Mouse (Mus musculus) intestine, embryonic 16.5 days (tissue): ENCODE data around the gene Olfr1440. TPM values are rescaled to one million over a fixed set of nuclear protein-coding genes. Genes with fewer than 3 reads are reported as not detected.

Experiments used
- ATAC-seq: fragments of 200-750 bp; cut with Nextera tagmentation; 2 replicates; pipeline ENCODE4 v1.8.0; 2017; ENCODE audit warnings: moderate TSS enrichment, moderate library complexity
- H3K27ac ChIP-seq: fragments of 300-500 bp; sonication (generic); 2 replicates; pipeline ENCODE4 v1.5.1; 2014; ENCODE audit warnings: mild to moderate bottlenecking, low read length
- H3K27me3 ChIP-seq: fragments of 300-500 bp; sonication (generic); replicated peaks from 2 replicates; pipeline ENCODE4 v1.6.1; 2014; ENCODE audit warnings: low read length, control low read depth, mixed read lengths; ENCODE audit not compliant: control insufficient read depth, insufficient read depth
- H3K36me3 ChIP-seq: fragments of 300-500 bp; sonication (generic); 2 replicates; pipeline ENCODE4 v1.6.1; 2014; ENCODE audit warnings: low read length, control low read depth; ENCODE audit not compliant: control insufficient read depth, insufficient read depth
- H3K4me1 ChIP-seq: fragments of 300-500 bp; sonication (generic); 2 replicates; pipeline ENCODE4 v1.6.1; 2014; ENCODE audit warnings: low read length, control low read depth, mixed read lengths; ENCODE audit not compliant: control insufficient read depth, insufficient read depth
- H3K4me2 ChIP-seq: fragments of 300-500 bp; sonication (generic); 2 replicates; pipeline ENCODE4 v1.6.1; 2014; ENCODE audit warnings: low read depth, low read length, control low read depth
- H3K4me3 ChIP-seq: fragments of 300-500 bp; sonication (generic); 2 replicates; pipeline ENCODE4 v1.5.1; 2014; ENCODE audit warnings: mild to moderate bottlenecking, low read length
- H3K9ac ChIP-seq: fragments of 300-500 bp; sonication (generic); 2 replicates; pipeline ENCODE4 v1.6.1; 2014; ENCODE audit warnings: low read depth, low read length
- H3K9me3 ChIP-seq: fragments of 300-500 bp; sonication (generic); 2 replicates; pipeline ENCODE4 v1.6.1; 2016; ENCODE audit warnings: low read length, control low read depth; ENCODE audit not compliant: control insufficient read depth
- WGBS: fragments of 180-500 bp; shearing (Covaris S2); extraction: QIAGEN DNeasy Blood & Tissue Kit; methylation state at CpG from one replicate; pipeline ENCODE4 v1.1.7; 2014; 5-methylcytosine and 5-hydroxymethylcytosine counted together
- polyA plus RNA-seq: library from polyadenylated mRNA; unstranded; fragments of >200 nt; fragmentation: Nextera tagmentation; extraction: Ambion mirVana; gene quantifications from 2 replicates; pipeline ENCODE4 v1.2.1, GENCODE M21; 2015

Olfr1440 gene
- polyA plus RNA-seq, 1 experiment from 2014 or later = not detected

DNA sequence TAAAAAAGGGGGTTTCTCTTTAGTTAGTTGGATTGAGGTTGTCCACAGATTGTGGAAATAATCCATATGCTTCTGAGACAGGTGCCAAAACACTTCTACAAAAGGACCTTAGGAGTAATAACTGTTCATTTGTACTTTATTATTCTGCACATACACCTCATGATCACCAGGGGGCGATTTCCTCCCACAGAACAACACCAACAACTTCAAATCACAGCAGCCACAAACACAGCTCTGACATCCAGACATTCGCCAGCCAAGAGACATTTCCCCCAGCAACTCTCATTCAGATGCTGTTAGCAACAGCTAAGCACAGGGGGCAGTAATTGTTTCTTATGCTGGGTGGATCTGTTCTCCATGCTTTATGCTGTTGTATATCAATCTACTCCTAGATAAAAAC is 46.0 kb downstream of the Olfr1440 start:
- H3K9me3 ChIP-seq = no peaks in the 10 kb centered on the region
- H3K9ac ChIP-seq = no peak overlapping the region
- H3K4me2 ChIP-seq = no peak overlapping the region
- 17% methylated on average over 2 of the region's 2 CpGs for WGBS
- no peaks in the 10 kb centered on the region for H3K4me1 ChIP-seq
- H3K36me3 ChIP-seq = no peaks in the 10 kb centered on the region
- H3K27me3 ChIP-seq = no peaks in the 10 kb centered on the region
- no peak overlapping the region for H3K4me3 ChIP-seq
- no peak overlapping the region for H3K27ac ChIP-seq
- peak; percentile 46 for ATAC-seq

DNA sequence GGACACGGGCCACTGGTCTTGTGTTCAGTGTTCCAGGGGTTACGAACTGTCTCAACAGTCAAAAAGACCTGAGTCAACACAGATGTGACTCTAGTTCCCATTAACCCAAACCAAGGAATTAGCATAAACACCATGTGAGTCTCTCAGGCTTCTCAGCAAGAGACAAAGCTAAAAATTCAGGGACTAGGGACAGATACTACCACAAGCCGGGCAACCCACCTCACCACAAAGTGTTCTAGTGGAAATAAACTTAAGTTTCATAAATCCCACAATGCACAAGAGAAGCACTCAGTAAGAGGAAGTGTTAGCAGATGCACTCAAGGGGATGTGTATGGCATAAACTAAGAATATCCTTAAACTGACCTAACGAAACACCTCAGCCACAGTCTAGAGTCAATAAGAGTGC is 47.9 kb downstream of the Olfr1440 start:
- Histone ChIP-seq H3K4me3 (no peak overlapping the region), H3K4me2 (no peak overlapping the region), H3K4me1 (no peaks in the 10 kb centered on the region), H3K9ac (no peak overlapping the region), H3K36me3 (no peaks in the 10 kb centered on the region), H3K27ac (no peak overlapping the region), H3K27me3 (no peaks in the 10 kb centered on the region), H3K9me3 (no peaks in the 10 kb centered on the region)
- WGBS = 90% methylated on average over 4 of the region's 4 CpGs
- no peak for ATAC-seq

DNA sequence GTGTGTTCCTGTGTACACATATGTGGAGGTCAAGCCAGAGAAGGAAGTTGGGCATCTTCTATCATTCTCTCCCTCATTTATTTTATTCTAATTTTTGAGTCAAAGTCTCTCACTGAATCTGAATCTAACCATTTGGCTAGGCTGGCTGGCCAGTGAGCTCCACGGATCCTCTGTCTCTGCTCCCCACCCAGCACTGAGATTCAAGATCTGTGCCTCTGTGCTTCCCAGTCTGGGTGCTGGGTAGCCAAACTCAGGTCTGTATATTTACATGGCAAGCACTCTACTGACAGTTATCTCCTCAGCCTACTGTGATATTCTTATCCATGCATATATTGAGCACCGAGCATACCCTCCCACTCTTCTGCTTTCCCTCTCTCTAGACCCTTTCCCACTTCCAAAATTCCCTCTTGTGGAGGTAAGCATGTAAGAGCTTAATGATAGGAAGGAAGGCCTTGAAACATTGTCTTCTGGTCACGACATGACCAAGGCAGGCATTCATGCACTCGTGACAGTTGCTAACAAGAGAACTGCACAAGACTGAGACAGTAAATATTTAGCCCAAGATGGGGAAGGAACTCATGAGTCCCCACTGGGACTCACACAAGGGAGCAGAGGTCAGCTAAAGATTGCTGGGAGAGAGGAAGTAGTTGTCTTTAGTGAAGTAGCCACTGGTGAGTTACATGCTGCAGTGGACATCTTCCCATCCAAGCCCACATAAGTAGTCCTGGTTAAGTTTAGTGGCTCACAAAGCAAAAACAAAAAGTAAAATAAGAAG is 48.9 kb downstream of the Olfr1440 start:
- H3K27ac ChIP-seq = peak overlapping the region; percentile 14; the same call in 1 of the 2 replicates
- WGBS = 75% methylated on average over 4 of the region's 4 CpGs
- H3K27me3 ChIP-seq = no peaks in the 10 kb centered on the region
- no peak overlapping the region for H3K9ac ChIP-seq
- no peaks in the 10 kb centered on the region; the same call in 1 of the 2 replicates for H3K4me1 ChIP-seq
- no peak overlapping the region for H3K4me2 ChIP-seq
- H3K9me3 ChIP-seq = no peaks in the 10 kb centered on the region
- no peaks in the 10 kb centered on the region for H3K36me3 ChIP-seq
- no peak overlapping the region for H3K4me3 ChIP-seq
- ATAC-seq = no peak

DNA sequence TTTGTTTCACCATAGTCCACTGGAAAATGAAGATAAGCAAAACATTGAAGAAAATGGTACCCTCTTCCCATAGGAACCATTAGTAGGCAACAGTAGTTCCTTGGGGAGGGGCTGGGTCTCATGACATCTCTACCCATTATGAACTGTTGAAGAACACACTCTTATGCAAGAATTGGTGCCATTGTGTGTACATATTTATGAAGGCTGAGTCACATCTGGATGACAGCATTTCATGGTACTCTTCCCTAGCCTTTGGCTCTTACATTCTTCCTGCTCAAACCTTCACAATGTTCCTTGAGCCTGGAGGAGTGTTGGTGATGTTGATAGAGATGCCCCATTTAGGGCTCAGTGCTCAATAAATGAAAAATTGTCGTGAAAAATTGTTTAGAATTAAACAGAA is 52.5 kb downstream of the Olfr1440 start:
- Histone ChIP-seq H3K9me3 (no peaks in the 10 kb centered on the region), H3K4me3 (no peak overlapping the region), H3K4me2 (no peak overlapping the region), H3K9ac (no peak overlapping the region), H3K27ac (no peak overlapping the region), H3K27me3 (no peaks in the 10 kb centered on the region), H3K36me3 (no peaks in the 10 kb centered on the region), H3K4me1 (no peaks in the 10 kb centered on the region; the same call in 1 of the 2 replicates)
- ATAC-seq = no peak
- 49% methylated on average over 1 of the region's 1 CpGs for WGBS

DNA sequence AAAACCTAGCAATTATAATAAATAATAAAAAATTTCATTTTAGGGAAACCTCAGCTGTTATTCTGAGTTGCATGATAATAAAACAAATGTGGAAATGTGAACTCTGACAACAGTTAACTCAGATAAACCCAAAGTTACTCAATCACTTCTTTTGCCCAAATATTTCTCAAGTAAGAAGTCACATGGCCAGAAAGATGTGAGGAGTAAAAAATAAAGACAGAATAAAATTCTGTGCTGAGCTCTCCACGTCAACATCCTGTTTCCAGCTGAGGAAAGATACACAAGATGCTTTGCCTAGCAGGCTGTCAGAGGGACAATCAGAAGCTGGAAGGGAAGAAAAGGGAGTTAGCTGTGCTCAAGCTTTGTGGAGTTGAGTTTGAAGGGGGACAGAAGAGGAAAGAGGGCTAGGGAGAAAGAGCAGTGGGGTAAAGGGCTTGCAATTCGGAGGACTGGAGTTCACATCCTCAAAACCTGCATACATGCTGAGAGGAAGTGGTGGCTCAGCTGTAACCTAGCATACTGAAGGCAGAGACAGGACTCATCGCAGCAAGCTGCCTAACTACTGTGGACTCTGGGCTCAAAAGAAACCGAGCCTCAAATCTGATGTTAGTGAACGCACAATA is 53.1 kb downstream of the Olfr1440 start:
- Histone ChIP-seq H3K27ac (no peak overlapping the region), H3K36me3 (no peaks in the 10 kb centered on the region), H3K4me3 (no peak overlapping the region), H3K4me2 (no peak overlapping the region), H3K9me3 (no peaks in the 10 kb centered on the region), H3K27me3 (no peaks in the 10 kb centered on the region), H3K9ac (no peak overlapping the region), H3K4me1 (no peaks in the 10 kb centered on the region; the same call in 1 of the 2 replicates)
- 63% methylated on average over 5 of the region's 5 CpGs for WGBS
- no peak for ATAC-seq

DNA sequence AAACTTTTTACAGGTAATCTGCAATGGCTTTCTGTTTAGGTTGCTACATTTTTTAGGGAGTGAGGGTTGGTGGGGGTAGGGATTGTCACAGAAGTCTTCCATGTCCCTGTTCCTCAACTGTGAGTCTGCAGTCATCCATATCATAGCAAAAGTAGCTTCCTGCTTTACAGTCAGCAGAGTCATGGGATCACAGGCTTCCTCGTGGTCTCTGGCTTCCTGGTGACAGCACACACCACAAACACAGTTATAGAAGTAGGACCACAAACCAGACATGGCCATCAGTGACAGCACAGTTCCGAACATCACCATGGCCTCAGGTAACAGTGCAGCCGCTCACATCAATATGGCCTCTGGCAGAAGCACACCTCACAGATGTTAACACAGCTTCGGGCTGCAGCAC is 55.5 kb downstream of the Olfr1440 start:
- Histone ChIP-seq H3K9ac (no peak overlapping the region), H3K4me2 (no peak overlapping the region), H3K4me3 (no peak overlapping the region), H3K9me3 (no peaks in the 10 kb centered on the region), H3K27ac (no peak overlapping the region), H3K36me3 (no peaks in the 10 kb centered on the region), H3K27me3 (no peaks in the 10 kb centered on the region), H3K4me1 (no peaks in the 10 kb centered on the region; the same call in 1 of the 2 replicates)
- WGBS = 78% methylated on average over 4 of the region's 4 CpGs
- no peak for ATAC-seq

DNA sequence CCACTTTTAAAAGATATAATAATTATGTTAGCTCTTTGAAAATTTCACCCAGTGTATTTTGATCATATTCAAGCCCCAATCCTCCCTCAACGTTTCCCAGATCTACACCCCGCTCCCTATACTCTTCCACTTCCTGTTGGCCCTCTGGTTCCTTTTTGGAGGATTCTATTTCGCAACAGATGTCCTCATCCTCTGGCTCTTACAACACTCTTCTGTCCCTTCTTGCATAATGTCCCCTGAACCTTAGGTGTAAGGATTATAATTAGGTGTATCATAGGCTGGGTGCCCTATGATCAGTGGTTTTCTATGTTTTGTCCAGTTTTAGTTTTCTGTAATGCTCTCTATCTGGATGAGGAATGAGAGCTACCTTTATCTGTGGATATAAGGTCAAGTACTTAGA is 57.9 kb downstream of the Olfr1440 start:
- WGBS = 81% methylated on average over 3 of the region's 3 CpGs
- H3K36me3 ChIP-seq = no peaks in the 10 kb centered on the region
- no peak for ATAC-seq
- H3K27me3 ChIP-seq = no peaks in the 10 kb centered on the region
- no peaks in the 10 kb centered on the region; the same call in 1 of the 2 replicates for H3K4me1 ChIP-seq
- H3K27ac ChIP-seq = no peak overlapping the region
- H3K9me3 ChIP-seq = no peaks in the 10 kb centered on the region
- H3K4me2 ChIP-seq = no peak overlapping the region
- no peak overlapping the region for H3K4me3 ChIP-seq
- H3K9ac ChIP-seq = no peak overlapping the region

Other genes with a start within 250 kb of the Olfr1440 start
- gene Olfr1555-ps1, start 217.2 kb upstream of the Olfr1440 start, polyA plus RNA-seq = not detected in 2 replicates
- gene Olfr1431, start 186.6 kb upstream of the Olfr1440 start, polyA plus RNA-seq = not detected in 2 replicates
- not detected in 2 replicates for gene Olfr1432, start 154.7 kb upstream of the Olfr1440 start, polyA plus RNA-seq
- not detected in 2 replicates for gene Olfr262, start 145.6 kb upstream of the Olfr1440 start, polyA plus RNA-seq
- not detected in 2 replicates for gene Olfr235, start 126.2 kb upstream of the Olfr1440 start, polyA plus RNA-seq
- not detected in 2 replicates for gene Olfr1434, start 107.4 kb upstream of the Olfr1440 start, polyA plus RNA-seq
- not detected in 2 replicates for gene Olfr1436, start 88.1 kb upstream of the Olfr1440 start, polyA plus RNA-seq
- not detected in 2 replicates for gene Olfr1437, start 62.2 kb upstream of the Olfr1440 start, polyA plus RNA-seq
- gene Olfr1438-ps1, start 51.4 kb upstream of the Olfr1440 start, polyA plus RNA-seq = not detected in 2 replicates
- gene Olfr1441, start 30.2 kb downstream of the Olfr1440 start, polyA plus RNA-seq = not detected in 2 replicates
- not detected in 2 replicates for gene Pfpl, start 40.6 kb downstream of the Olfr1440 start, polyA plus RNA-seq
- gene Mpeg1, start 73.5 kb downstream of the Olfr1440 start, polyA plus RNA-seq = 0.97 and 1.0 TPM in 2 replicates
- 9.9 and 11.1 TPM in 2 replicates for gene Dtx4, start 114.2 kb downstream of the Olfr1440 start, polyA plus RNA-seq
- gene Fam111a, start 158.5 kb downstream of the Olfr1440 start, polyA plus RNA-seq = 16.2 and 16.3 TPM in 2 replicates
- 0.10 and 0.17 TPM in 2 replicates for gene Gm4952, start 212.7 kb downstream of the Olfr1440 start, polyA plus RNA-seq
- gene Glyat, start 246.0 kb downstream of the Olfr1440 start, polyA plus RNA-seq = 0.62 and 0.64 TPM in 2 replicates